Mouse (Mus musculus) left cerebral cortex, postnatal 4 days (tissue): ENCODE data around the gene Coro1b. TPM values are rescaled to one million over a fixed set of nuclear protein-coding genes. Genes with fewer than 3 reads are reported as not detected.
A peak's percentile ranks its signal among the peaks of the same experiment; 100 is the strongest.

Source experiments
- DNase-seq: peaks from one replicate; pipeline ENCODE4 v3.0.0-alpha.2; 2022
- intact Hi-C: fragments of 180-260 bp; cut with DNase I; formaldehyde crosslinking; loops from one replicate; pipeline ENCODE4 v1.15.1; 2025
- total RNA-seq, 2 experiments: library from RNA; stranded (reverse); gene quantifications; 2 replicates each; pipeline ENCODE4 v1.2.3; 2021

The Coro1b gene
- total RNA-seq, 2 experiments from 2014 or later = 92.6 to 107 TPM

- intact Hi-C loops = no loop called here
- DNase-seq = no peak
Measured at GRCm38 (mm10) chr19:4183689-4184088, 35.3 kb downstream of the Coro1b start.

DNA sequence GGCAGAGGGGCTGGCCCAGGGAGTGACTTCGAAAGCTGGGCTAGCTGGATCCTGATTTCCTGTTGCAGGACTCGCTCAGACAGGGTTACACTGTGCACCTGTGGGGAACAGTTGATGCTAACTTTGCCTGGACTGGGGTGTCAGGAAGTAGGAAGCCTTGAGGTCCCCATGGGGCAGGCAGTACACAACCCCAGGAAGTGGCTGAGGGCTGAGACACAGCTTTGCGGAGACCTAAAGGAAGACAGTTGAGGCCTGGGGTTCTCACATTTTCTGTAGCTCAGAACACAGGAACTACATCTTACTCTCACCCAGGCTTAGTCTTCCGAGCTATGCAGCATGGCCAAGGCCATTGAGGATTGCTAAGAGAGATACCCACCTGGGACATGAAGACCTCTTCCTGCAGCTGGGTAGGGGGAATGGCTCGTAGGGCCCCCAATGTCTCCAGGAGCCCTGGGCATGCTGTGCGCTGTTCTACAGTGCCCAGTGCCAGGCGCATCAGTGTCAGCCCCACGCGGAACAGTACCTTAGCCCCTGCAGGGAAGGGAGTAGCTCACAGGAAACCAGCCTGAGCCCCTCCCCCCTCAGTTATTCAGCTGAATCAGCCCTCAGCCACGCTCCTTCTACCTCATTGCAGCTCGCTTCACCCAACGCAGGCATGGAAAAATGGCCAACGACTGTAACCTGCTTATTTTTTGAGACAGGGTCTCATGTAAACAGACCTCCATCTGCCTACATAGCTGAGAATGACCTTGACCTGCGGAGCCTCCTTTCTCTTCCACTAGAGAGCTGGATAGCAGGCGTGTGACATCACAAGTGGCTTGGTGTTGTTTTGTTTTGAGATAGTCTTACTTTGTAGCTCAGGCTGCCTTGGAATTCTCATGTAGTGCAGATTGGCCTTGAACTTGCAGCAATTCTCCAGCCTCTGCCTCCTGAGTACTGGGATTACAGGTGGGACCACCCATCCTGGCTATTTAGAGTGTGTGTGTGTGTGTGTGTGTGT, 36.9 kb downstream of the Coro1b start:
- no peak for DNase-seq
- intact Hi-C loops = no loop called here

DNA sequence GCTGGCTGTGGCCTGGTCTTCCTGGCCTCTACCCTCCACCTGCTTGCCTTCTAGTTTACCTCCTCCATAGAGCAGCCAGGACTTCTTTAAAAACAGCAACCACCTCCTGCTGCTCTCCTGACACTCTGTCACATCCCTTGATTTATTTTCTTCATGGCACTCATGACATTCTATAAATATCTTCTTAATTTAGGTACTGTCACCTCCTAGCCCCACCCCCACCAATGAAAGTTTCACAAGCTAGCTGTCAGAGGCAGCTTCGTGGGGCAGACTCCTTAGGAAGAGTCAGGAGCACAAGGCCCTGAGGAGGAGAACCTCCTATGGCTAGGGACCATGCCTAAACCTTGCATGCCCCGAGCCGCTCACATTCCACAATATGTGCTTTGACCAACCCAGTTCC, 38.9 kb downstream of the Coro1b start:
- no peak for DNase-seq
- intact Hi-C loops = no loop called here

DNA sequence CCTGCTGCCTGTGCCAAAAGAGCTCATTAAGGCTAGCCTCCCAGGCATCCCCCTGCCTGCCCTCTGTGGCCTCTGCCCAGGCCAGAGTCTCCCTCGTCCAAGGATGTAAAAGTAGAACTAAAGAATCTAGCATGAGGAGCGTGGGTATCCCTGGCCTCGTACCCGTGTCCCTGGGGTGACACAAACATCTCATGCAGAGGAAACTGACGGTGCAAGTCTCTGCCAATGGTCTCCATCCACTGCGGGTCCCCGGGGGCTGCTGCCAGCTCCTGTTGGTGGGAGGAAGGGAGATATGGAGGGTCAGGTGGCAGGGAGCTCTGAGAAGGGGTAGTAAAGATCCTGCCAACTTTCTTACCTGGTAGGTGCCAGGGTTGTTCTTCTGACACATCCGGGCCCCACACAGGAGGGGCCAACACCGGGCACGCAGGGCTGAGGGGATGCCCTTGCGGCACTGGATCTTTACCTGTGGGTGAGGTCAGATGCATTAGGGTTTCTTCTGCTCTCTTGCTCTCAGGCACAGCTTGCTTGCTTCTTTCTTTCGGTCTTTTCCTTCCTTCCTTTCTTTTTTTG, 40.7 kb downstream of the Coro1b start:
- intact Hi-C loops = no loop called here
- no peak for DNase-seq

- DNase-seq = no peak
- intact Hi-C loops = no loop called here
Measured at GRCm38 (mm10) chr19:4190831-4191334, 42.5 kb downstream of the Coro1b start, which contains the start of gene Tbc1d10c. Tbc1d10c (minus strand) TSS chr19:4191284.

DNA sequence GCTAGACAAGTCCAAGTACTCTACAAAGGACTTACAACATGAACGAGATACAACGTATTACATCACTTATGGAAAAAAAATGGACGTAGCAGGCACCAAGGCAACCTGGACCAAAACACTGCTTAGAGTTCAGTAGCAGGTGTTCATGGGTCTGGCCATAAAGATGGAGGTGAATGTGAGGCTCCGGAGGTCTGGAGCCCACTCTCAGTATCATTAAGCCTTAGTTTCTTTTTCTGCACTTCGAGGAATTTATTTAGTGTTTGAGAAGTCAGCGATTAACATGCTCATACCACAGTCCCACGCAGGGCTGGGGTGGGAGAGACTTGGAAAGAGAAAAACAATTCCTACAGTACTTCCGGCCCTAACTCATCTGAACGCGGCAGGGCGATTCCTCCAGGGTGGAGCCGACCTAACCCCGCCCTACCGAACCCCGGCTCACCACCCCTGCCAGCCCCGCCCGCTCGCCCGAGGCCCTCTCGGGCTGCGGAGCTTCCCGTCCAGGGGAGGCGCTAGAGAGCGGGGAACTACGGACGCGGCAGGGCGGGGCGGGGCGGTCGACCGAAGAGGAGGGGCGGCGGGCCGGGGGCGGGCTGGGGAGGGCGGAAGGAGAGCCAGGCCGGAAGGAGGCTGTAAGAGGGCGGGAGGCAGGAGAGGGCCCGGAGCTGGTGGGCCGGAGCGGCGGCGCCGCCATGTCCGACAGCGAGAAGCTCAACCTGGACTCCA, 43.3 kb downstream of the Coro1b start, which contains the start of gene Ppp1ca:
Gene Ppp1ca (plus strand): TSS at position 538 of the 723 bp plus-strand sequence.
- intact Hi-C loops = no loop called here

GRCm38 (mm10) chr19:4192251-4192985, 44.0 kb downstream of the Coro1b start:
- intact Hi-C loops = no loop called here

More for the DNA sequence above, 43.3 kb downstream of the Coro1b start, which contains the start of gene Ppp1ca:
- peak; percentile 97 for DNase-seq

DNA sequence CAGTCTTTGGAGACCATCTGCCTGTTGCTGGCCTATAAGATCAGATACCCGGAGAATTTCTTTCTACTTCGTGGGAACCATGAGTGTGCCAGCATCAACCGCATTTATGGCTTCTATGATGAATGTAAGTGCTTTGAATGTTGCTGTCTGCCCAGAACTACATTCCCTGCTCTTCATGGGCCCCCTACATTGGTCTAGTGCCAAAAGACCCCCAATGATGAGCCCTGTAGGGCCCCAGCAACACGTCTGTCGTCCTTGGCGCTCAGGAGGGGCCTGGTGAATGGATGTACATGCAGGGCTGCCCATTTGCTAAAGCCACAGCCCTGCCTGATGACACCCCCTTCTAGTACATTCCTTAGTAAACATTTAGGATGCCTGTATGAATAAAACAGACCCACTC, 44.7 kb downstream of the Coro1b start:
- no peak for DNase-seq
- intact Hi-C loops = no loop called here

More at GRCm38 (mm10) chr19:4192251-4192985, 44.0 kb downstream of the Coro1b start:
- no peak for DNase-seq

DNA sequence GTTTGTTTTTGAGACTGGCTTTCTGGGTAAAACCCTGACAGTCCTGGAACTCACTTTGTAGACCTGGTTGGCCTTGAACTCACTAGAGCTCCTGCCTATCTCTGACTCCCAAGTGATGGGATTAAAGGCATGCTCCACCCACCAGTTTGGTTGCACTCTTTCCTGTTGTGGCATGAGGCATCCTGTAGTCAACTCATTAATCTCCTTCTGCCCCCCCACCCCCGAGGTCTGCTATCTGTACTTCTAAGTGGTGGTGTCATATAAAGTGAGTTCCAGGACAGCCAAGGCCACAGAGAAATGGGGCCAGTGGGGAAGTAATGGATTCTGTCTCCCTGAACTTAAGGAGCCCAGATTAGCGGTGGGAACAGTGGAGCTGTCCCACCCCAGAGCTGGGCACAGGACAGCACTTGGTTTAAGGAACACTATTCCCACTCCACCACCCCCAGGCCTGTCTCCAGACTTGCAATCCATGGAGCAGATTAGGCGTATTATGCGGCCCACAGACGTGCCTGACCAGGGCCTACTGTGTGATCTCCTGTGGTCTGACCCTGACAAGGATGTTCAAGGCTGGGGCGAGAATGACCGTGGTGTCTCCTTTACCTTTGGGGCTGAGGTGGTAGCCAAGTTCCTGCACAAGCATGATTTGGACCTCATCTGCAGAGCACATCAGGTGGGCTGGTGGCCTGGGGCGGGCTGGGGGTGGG, 45.8 kb downstream of the Coro1b start:
- intact Hi-C loops = no loop called here
- DNase-seq = no peak

GRCm38 (mm10) chr19:4194776-4195650, 46.6 kb downstream of the Coro1b start:
- intact Hi-C loops = no loop called here
- peak; percentile 95 for DNase-seq

- intact Hi-C loops = no loop called here
- DNase-seq = no peak
Measured at GRCm38 (mm10) chr19:4196048-4196447, 47.6 kb downstream of the Coro1b start.

- intact Hi-C loops = no loop called here
- no peak for DNase-seq
Measured at GRCm38 (mm10) chr19:4196548-4196947, 48.1 kb downstream of the Coro1b start.

DNA sequence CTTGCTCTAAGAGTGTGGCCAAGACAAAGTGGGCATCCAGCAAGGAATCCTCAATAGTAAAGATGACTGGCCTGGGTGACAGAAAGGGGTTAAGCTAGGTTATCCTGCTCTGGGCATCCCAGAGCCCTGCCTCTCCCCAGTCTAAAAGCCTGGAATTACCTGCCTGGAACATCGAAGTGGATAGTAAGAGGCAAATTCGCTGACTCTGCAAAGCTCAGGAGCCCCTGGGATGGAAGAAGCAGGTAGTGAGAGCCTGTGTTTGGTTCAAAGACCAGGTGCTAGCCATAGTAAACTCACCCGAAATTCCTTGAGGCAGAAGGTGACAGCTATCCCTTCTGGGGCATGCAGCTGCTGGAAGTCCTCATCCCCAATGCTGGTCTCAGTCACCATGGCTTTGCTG, 48.8 kb downstream of the Coro1b start:
- intact Hi-C loops = no loop called here

DNA sequence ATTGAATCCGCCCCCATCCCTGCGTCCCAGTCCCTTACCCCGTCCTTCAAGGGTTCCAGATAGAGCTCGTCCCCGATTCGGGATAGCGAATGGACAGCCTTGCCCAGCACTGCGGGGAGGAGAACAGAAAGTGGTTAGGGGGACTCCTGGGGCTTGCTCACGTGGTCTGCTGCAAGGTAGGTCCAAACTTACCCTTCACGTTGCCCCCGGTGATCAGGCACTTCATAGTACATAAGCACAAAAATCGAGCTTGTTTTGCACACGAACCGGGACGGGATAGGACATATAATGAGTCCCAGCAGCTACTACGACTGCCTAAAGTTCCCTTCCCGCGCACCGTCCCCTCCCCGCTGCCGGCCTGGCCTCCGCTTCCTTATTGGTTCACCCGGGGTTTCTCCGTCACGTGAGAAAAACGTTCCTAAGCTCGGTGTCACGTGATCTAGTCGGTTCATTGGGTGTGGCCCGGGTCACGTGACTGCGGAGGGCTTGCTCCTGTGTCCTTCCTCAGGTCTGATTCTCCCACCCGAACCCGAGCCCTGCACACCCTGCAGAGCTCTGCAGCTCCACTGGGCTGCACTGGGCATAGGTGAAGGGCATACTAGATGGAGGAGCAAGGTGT, 53.0 kb downstream of the Coro1b start, which contains the start of gene Rad9a:
Gene Rad9a (minus strand): TSS at position 372 of the 619 bp plus-strand sequence.
- DNase-seq = peak; percentile 95
- intact Hi-C loops = no loop called here

More for the DNA sequence above, 48.8 kb downstream of the Coro1b start:
- no peak for DNase-seq

- DNase-seq = no peak
- intact Hi-C loops = no loop called here
Measured at GRCm38 (mm10) chr19:4202149-4202548, 53.7 kb downstream of the Coro1b start.

DNA sequence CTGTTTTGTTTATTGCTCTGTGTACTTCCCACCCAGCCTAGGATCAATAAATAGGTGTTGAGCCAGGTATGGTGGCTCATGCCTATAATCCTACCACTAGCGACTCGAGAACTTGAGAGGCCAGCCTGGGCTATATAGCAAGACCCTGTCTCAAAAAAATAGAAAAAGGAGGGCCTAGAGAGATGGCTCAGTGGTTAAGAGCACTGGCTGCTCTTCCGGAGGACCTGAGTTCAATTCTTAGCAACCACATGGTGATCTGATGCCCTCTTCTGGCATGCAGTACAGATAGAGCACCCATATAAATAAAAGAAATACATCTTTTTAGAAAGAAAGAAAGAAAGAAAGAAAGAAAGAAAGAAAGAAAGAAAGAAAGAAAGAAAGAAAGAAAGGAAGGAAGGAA, 54.7 kb downstream of the Coro1b start:
- no peak for DNase-seq
- intact Hi-C loops = no loop called here
